Mouse (Mus musculus) mature B cell (primary cell): ENCODE data around the gene Cacna1c.
"Not testable (repeated sequence)": the region's sequence is repeated elsewhere in the genome, so short reads cannot be mapped to it uniquely, and the experiment has no call there.

Experiments used
- in situ Hi-C: fragments of 300-500 bp; cut with MboI; formaldehyde crosslinking; loops from 2 replicates; pipeline ENCODE4 v1.14.3; 2019

The Cacna1c gene

DNA sequence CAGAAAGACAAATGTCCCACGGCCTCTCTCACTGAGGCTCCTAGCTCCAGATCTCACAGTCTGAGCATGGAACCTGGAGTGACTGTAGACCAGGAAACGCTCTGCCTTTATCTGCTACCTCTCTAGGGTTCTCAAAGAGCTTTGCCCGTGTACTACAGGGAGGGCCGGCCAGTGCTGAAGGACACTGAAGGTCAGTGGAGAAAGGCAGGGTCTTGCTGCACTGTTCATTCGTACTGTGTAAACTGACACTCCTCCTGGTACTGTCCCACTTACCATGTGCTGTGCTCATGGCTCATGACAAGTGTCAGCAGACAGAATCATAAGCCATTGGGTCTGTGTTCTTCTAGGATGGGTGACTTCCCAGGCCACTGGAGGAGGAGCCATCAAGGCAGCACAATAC is 17.2 kb upstream of the Cacna1c start:
- in situ Hi-C loops, result no loop called here

DNA sequence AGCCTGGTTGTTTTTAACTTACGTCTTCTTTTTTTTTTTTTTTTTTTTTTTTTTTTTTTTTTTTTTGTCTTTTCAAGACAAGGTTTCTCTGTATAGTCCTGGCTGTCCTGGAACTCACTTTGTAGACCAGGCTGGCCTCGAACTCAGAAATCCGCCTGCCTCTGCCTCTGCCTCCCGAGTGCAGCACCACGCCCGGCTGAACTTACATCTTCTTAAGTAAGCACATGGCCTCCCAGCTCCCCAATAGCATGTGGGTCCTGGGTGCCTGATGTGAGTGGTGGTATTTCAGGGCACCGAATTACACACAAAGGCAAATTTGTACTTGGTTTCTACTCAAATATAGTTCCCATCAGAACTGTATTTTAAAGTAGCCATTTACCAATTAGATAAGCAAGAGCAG is 9.8 kb upstream of the Cacna1c start:
- in situ Hi-C loops, result not testable (repeated sequence)

DNA sequence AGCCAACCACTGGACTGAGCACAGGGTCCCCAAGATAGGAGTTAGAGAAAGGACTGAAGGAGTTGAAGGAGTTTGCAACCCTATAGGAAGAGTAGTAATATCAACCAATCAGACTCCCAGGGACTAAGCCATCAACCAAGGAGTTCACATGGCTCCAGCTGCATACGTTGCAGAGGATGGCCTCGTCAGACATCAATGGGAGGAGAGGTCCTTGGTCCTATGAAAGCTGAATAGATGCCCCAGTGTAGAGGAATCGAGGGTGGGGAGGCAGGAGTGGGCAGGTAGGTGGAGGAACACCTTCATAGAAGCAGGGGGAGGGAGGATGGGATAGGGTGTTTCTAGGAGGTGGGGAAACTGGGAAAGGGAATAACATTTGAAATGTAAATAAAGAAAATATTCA is 8.7 kb upstream of the Cacna1c start:
- in situ Hi-C loops, result no loop called here

DNA sequence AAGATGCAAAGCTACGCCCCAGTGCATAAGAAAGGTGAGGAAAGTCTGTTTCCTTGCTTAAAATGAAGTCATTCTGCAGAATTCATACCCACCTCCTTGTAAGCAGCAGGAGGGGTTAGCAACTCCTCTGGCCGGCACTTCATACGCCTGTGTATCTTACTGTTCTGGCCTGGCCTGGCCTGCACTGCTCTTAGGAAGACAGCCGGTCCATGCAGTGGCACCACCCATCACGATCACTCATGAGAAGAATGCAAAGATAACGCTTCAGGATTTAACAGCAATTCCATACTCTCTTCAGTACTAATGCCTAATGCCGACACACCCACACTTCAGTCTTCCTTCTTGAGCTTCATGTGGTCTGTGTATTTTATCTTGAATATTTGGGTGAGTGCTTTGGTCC is 8.1 kb upstream of the Cacna1c start:
- in situ Hi-C loops, result no loop called here

DNA sequence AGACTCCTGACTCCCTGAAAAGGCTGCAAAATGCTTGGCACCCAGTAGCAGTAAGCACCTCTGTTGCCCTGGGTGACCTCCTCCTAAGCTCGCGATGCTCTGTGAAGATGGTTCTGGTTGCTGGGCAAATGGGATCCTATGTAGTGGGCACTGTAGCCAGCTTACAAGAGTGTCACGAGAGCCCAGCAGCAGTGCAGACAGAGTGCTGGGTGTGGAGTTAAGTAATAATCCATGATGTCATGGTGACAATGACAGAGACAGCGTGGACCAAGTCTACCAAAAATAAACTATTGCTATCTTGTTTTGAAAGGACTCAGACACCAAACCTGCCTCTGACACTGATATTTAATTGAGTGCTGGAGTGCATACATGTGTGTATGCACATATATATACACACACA is 5.4 kb upstream of the Cacna1c start:
- in situ Hi-C loops, result no loop called here

DNA sequence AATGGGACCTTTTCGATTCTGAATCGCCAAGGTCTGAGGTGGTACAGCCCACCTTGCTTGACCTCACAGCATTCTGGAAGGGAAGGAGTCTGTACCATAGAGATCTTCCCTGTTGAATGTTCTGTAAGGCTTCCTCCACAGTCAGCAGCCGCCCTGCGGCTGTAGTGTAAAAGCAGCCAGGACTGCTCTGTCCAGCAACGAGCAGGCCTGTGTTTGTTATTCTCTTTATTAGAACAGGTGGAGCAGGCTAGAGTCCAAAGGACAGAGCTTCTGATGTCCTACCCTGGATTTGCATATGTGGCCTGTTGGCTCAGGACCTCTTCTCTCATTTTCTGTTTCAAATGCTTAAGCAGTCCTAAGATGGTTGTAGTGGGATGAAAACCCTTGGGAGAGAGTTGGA is 4.1 kb upstream of the Cacna1c start:
- in situ Hi-C loops, result no loop called here

DNA sequence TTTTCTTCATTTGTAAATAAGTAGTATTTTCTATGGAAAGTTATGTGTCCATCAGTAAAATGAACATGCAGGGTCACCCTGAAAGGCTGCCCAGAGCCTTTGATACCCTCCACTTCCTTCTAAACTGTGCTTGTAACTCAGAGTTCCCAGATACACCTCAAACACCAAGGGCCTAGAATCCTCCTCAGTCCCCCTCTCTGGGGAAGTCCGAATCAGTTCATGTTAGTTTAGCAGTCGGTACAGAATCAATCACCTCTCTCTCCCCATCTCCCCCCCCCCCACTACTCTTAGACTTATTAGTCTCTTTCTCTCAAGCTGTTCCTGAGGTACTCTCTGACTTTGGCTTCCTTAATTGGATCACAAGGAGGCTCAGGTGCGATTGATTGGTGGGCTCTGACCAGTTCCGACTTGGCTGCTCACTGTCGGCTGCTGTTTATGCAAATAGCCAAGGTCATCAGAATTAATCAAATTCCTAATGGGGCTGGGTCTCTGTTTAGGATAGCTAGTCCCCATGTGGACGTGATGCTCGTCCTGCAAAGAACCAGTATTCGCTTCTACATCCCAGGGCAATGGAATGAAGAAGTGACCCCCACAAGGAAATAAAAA is 3.2 kb upstream of the Cacna1c start:
- in situ Hi-C loops, result no loop called here

DNA sequence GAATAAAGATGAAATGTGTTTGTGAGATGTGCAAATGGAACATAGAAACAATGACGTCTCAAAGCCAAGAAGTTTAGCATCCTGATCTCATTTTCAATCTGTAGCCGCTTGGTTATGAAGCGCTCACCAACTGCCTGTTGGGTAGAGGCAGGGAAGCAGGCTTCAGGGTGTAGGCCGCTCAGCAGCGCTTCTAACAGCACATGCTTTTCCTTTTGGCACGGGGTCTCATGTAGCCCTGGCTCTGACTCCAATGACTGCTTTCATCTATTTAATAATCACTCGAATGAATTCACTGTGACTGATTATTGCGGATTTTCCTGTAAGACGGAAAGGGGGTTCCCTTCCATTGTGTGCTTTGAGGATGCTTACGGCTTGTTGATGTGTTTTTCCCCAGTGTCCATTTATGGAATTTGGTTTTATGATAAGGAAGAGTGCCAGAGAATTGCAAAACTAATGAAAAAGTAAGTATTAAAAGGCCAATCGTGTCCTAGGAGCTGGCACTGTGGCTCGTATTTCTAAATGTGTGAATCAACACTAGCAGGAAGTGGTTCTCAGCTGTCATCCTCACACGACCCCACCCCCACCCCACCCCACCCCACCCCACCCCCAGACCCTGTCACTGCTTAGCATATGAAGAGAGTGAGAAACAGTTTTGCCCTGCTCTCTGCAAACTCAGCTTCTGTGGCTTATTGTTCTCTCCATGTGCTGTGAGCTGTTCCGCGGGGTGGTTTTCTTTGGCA is 2.5 kb upstream of the Cacna1c start:
- in situ Hi-C loops, result no loop called here

DNA sequence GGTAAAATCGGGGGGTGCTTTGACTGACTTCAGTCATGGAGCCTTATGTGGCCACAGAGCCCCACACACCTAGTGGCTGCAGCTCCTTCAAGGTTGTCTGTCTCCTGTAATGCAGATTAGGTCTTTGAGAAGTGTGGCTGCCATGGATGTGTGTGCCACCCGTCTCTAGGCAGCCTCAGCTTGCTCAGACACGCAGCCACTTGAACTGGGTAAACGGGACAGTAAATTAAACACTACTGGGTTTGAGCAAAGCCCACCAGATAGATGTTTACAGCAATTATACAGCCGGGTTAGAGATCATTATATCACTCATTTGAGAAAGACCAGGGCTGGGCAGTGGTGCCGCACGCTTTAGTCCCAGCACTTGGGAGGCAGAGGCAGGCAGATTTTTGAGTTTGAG is 1.6 kb downstream of the Cacna1c start:
- in situ Hi-C loops, result no loop called here

DNA sequence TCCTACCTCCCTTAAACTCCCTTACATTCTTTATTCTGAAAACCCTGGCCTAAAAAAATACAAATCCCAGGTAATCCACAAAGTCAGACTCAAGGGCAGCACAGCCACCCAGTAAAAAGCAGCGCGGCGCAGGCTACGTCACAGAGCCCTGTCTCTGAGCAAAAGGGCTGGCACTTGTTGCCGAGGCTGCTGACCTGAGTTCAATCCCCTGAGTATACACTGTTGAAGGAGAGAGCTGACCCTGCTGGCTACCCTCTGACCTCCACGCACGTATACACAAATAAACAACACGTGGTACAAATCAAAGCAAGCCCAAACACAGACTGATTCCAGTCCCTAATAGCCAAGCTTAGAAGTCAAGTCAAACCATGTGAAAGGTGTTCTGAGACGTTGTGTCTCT is 2.1 kb downstream of the Cacna1c start:
- in situ Hi-C loops, result no loop called here

DNA sequence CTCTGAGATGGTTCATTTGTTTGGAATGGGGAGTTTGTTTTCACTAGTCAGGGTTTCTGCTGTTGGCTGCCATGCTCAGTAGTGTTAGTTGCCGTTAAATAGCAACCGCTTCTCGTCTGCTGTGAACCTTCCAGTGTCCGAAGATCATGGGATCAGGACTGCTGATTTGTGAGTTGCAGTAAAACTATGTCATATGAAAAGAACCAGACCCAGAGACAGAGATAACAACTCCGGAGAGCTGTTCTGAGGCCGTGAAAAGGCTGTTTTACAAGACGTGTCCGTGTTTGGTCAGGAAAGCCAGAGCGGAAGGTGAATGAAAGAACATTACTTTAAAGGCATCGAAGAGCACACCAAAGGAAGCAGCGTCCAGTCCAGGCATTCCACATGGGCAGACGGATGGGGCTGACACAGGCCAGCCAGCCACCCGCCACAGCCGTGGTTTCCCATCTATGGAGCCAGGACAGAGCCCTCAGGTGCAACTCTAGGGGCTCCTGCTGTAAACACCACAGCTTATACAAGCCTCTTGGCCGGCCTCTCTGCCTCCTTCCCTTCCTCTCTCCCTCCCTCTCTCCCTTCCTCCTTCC is 2.6 kb downstream of the Cacna1c start:
- in situ Hi-C loops, result no loop called here

DNA sequence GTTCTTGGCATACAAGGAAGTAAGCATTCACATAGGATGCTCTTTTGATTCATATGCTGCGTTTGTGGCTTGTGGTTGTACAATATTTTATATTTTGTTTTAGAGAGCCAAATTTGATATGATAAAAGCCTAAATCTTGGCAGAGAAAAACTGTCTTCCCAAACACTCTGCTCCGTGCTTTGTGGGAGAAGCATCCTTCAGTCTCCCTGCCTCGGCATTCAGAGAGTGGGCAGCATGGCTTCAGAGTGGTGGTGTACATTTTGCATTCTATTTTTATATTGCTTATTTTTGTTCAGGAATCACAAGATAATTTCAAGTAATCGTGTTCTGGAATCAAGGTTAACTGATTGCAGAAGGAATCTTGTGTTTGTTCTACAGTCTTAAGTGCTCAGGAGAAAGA is 4.7 kb downstream of the Cacna1c start:
- in situ Hi-C loops, result no loop called here

DNA sequence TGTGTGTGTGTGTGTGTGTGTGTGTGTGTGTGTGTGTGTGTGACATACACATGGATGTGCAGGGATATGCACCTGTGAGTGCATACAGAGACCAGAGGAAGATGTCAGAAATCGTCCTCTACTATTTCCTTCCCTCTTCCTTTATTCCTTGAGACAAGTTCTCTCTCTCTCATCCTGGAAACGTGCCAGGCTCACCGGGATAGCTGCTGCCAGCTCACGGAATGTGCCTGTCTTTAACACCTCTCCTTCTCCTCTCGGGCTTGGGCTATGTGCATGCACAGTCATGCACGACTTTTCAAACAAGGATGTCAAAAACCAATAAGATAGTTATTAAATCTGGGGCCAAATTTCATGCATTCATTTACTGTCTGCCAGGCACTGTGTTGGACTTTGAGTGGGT is 8.6 kb downstream of the Cacna1c start:
- in situ Hi-C loops, result no loop called here

DNA sequence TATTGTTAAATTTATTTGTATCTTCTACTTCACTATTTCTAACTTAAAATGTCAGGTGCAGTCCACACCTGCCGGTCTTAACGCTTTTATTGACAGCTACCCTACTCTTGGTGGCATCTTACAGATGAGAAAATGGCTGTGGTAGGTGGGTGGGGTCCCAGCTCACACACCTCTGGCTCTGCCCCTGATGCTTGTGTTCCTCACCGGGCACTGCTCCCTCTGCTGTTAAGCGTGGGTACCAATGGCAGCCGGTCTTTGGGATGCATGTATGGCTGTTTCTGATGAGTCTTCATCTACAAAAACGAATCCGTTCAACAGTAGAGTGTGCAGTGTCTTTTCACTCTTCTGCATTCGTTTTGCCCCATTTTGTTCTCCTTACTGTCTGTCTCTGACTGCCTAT is 9.6 kb downstream of the Cacna1c start:
- in situ Hi-C loops, result no loop called here

DNA sequence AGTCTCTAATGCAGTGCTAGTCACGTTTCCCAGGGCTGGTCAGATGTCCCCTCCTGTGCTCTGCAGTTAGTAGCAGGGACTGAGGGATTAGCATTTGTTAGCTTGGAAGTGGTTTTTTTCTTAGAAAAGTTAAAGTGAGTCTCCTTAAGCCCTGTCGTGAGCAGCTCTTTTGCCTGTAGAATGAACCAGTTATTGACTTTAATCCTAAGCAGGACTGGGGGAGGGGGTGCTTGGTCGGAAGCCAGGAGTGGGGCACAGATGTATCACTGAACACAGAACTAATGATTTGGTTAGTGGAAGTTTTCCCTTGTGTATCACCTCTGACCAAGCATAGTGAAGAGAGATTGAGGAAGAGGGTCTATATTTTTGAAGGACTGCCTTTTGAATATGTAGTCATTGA is 12.4 kb downstream of the Cacna1c start:
- in situ Hi-C loops, result no loop called here

DNA sequence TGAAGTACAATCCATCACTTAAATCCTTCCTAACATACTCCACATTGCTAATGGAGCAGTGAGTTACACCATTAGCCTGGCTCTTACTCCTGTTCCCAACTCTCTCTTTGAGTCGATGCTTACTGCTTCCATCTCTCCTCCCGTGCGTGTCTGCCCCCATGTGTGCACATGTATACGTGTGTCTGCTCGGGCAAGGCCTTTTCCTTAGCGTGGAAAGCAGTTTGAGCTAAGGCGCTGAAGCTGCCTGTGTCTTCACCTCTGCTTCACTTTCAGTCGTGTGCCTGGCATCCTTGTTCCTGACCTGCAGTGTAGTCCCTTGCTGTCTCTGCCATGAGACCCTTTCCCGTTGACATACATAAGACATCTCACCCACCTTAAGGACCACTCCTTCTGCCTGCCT is 14.0 kb downstream of the Cacna1c start:
- in situ Hi-C loops, result no loop called here

DNA sequence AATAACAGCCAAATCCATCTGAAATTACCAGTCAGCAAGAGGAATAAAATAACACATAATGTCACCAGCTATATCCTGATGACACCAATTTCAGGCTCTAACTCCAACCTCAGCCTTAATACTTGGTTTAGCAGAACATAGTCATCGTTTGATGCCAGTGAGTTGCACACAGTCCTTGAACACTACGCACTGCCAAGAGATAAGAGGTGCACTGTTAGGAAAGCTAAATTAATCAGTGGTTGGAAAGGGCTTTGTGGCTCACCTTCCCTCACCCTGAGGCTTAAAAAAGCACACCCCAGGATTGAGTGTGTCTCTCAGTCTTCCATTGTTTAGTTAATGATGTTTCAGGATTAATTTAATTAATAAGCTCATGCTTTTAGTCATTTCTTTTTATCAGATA is 16.0 kb downstream of the Cacna1c start:
- in situ Hi-C loops, result no loop called here

DNA sequence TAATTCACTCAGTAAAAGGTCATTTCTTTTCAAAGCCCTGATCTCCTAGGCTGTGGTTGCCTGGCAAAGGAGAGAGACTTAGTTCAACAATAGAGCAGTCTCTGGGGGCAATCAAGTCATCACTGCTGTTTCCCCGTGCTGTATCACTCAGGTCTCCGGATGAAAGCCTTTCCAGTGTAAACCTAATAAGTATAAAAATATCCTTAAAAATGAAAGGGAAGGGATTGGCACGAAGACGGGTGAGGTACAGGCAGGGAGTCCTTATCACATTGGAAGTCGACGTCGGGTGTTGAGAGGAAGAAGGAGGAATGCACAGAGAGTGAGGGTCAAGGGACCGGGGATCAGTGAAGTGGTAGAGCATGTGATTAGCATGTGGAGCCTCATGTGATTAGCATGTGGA is 19.1 kb downstream of the Cacna1c start:
- in situ Hi-C loops, result no loop called here

DNA sequence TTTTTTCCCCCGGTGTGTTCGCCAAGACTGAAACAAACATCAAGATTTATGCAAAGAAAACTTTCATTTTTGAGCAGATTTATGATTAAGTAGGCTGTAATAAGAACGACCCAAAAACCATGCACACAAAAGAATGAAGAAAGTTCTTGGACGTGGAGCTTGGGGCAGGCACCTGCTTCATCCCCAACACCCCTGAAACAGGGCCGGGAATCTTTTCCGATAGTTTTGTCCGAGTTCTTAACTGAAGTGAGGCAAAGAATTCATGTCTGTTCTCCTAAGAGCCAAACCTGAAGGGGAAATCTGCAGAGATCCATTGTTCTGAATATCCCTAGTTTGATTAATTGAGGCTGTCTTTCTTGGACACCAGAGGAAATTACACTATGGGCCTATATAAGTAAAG is 20.1 kb downstream of the Cacna1c start:
- in situ Hi-C loops, result no loop called here

DNA sequence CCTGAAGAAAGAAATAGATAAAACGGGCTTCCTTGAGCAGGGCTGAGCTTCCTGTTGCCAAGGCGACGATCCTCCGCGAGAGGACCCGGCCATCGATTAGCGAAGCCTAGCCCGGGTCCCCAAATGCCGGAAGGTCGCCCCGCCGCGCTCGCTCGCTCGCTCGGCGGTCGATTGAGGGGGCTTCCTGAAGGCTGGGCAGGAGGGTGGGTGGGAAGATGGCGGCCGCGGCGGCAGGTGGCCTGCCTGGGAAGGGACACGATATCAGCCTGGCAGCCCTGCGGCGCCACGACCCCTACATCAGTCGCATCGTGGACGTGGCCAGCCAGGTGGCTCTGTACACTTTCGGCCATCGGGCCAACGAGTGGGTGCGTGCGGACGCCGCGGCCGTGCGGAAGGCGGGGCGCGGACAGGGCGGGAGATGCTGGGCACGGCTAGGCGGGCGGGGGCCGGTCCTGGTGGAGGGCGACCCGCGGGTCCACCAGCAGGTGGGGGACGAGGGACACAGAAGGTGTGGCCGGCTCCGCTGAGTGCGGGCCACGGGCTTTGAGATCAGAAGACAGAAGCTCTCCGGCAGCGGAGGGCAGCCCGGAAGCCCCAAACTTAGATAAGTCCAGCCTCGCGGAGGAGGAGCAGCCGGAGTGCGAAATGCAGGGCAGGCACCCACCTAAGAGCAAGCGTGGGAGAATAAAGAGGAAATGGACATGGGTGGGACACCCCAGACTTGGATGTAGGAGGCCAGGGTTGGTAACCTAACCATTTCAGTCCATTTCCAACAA is 21.0 kb downstream of the Cacna1c start, which contains the start of gene Dcp1b:
Gene Dcp1b, plus strand, starts transcription at position 176 of the 776 bp plus-strand sequence.
- in situ Hi-C loops, result no loop called here

DNA sequence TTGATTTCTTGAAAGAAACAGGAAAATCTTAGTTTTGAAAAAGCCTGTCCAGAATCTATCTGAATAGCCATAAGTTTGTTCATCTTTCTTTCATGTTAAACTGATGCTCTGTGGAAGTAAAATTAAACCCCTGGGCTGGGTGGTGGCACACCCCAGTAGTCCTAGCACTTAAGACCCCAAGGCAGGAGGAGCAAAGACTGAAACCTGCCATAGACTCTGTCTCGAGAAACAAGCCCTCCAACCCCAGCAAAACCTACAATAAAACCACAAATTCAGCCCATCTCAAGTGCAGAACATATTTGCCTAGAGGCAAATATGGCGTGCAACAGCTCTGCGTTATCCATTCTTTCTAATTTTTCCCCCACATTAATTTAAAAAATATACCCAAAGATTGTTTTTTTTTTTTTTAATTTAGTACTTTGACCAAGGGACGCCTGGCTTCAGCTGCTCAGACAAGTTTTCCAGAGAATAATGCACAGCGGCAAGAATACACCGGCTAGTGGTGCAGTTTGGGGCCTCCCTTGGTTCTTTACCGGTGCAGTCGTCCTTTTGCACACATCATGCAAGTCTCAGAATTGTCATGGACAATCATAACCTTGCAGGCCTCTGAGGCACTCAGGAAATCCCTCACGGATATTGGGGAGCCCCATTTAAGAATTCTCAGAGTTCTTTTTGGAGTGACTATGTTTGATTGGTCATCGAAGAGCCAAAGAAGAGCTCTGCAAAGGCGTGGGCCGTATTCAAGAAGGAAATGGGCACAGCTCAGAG is 21.7 kb downstream of the Cacna1c start:
- in situ Hi-C loops, result no loop called here

DNA sequence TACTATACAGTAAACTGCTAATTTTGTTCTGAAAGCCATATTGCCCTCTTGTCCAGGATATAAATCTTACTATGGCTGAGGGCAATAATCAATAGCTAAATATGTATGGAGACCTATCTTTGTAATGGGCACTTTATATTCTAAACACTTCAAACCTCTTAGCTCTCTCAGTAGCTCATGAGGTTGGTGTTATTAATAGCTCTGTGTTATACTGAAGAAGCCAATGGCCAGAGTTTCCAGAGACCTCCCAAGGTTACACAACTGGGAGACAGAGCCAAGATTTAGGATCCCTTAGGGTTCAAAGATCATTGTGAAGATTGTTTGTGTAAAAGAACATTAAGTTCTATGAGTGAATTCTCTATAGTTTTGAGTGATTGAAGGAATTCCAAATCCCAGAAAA is 30.5 kb downstream of the Cacna1c start:
- in situ Hi-C loops, result no loop called here
